ENCODE assay signal across 7 mouse cellular contexts in the genomic region with DNA sequence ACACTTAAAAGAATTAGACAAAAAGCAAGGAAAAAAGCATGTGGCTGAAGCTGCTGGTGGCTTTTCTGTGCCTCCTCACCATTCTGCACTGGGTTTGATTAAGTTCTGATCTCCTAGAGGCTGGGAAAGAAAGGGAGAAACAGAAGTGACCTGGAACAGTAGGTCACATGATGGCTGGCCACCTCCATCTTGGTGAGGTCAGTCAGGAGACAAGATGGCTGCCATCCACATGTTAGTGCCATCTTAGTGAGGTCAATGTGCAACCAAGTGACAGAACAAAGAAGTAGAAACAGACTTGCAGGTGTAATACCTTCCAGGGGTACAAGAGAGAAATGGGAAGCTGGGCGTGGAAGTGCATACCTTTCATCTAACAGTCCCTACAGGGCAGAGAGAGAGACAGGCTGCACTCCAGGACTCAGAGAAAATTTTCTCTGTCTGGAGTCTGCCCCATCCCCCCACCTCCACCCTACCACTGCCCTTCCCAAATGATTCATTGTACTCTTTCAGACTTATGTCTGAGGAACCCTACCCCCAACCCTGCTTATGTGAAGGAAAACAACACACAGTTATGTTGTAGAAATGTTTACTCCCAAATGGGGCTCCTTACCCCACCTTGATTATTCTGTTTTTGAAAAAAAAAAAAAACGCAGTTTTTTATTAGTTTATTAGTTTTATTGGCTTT.
DNase-seq lines count a peak whose midpoint lies in the region; ATAC-seq and TF ChIP-seq lines count a peak whose summit lies in the region.

No protein-coding gene starts in this region.

- DNase-seq in lung, embryonic 14.5 days = peak; percentile 9
- no peak for DNase-seq in lung, postnatal 4 days
- DNase-seq in ZHBTc4 (ENCODE audit: low read depth, low spot score) = peak; percentile 77
- DNase-seq in right cerebral cortex, postnatal 25 days = no peak
- no peak for DNase-seq in spleen, adult 12 weeks (ENCODE audit: low spot score)

- WGBS in lung, embryonic 14.5 days = 93% methylated on average over 2 of the region's 2 CpGs
- 98% methylated on average over 2 of the region's 2 CpGs for WGBS in hindbrain, embryonic 15.5 days
- 92% methylated on average over 2 of the region's 2 CpGs for WGBS in neural tube, embryonic 14.5 days

- H3K36me3 ChIP-seq in lung, embryonic 14.5 days (ENCODE audit: insufficient read depth) = no peaks in the 10 kb centered on the region
- H3K36me3 ChIP-seq in hindbrain, embryonic 15.5 days = no peaks in the 10 kb centered on the region
- no peaks in the 10 kb centered on the region for H3K36me3 ChIP-seq in neural tube, embryonic 14.5 days (ENCODE audit: control insufficient read depth, insufficient read depth, low read length)

- TF ChIP-seq CTCF in lung, embryonic 14.5 days (IDR thresholded peaks at IDR 0.05; ENCODE audit: low read depth) = no peak

- ATAC-seq in lung, embryonic 14.5 days (ENCODE audit: insufficient read depth) = no peak
- 0 out of 2 replicates have a peak, but pooled peaks have one; percentile 27 for ATAC-seq in hindbrain, embryonic 15.5 days (ENCODE audit: low FRiP score, low read depth)
- ATAC-seq in neural tube, embryonic 14.5 days (ENCODE audit: low read depth) = peak; percentile 50

- H3K4me3 ChIP-seq in lung, embryonic 14.5 days (ENCODE audit: low read depth, low read length) = no peak overlapping the region
- H3K4me3 ChIP-seq in hindbrain, embryonic 15.5 days = no peak overlapping the region
- H3K4me3 ChIP-seq in neural tube, embryonic 14.5 days (ENCODE audit: low read depth, low read length) = no peak overlapping the region

- H3K4me2 ChIP-seq in lung, embryonic 14.5 days = no peak overlapping the region
- no peak overlapping the region for H3K4me2 ChIP-seq in hindbrain, embryonic 15.5 days
- no peak overlapping the region for H3K4me2 ChIP-seq in neural tube, embryonic 14.5 days (ENCODE audit: low read depth, low read length)

- H3K4me1 ChIP-seq in lung, embryonic 14.5 days (ENCODE audit: insufficient read depth) = no peaks in the 10 kb centered on the region
- H3K4me1 ChIP-seq in hindbrain, embryonic 15.5 days (replicated peaks) = no peaks in the 10 kb centered on the region
- H3K4me1 ChIP-seq in neural tube, embryonic 14.5 days (ENCODE audit: control insufficient read depth, insufficient read depth, low read length) = no peaks in the 10 kb centered on the region

- no peaks in the 10 kb centered on the region for H3K27me3 ChIP-seq in lung, embryonic 14.5 days (ENCODE audit: insufficient read depth, low read length)
- H3K27me3 ChIP-seq in hindbrain, embryonic 15.5 days = no peaks in the 10 kb centered on the region
- no peaks in the 10 kb centered on the region for H3K27me3 ChIP-seq in neural tube, embryonic 14.5 days (ENCODE audit: control insufficient read depth, insufficient read depth, low read length)

- no peak overlapping the region for H3K9ac ChIP-seq in lung, embryonic 14.5 days
- H3K9ac ChIP-seq in hindbrain, embryonic 15.5 days = no peak overlapping the region
- no peak overlapping the region for H3K9ac ChIP-seq in neural tube, embryonic 14.5 days (replicated peaks; ENCODE audit: low read depth, low read length)

- H3K9me3 ChIP-seq in lung, embryonic 14.5 days (ENCODE audit: low read depth, low read length) = no peaks in the 10 kb centered on the region
- no peaks in the 10 kb centered on the region for H3K9me3 ChIP-seq in hindbrain, embryonic 15.5 days
- H3K9me3 ChIP-seq in neural tube, embryonic 14.5 days (ENCODE audit: control insufficient read depth, low read length) = no peaks in the 10 kb centered on the region

- H3K27ac ChIP-seq in lung, embryonic 14.5 days (ENCODE audit: low read depth) = no peak overlapping the region
- no peak overlapping the region for H3K27ac ChIP-seq in hindbrain, embryonic 15.5 days (replicated peaks)
- H3K27ac ChIP-seq in neural tube, embryonic 14.5 days (ENCODE audit: low read depth, low read length) = no peak overlapping the region

Comparison
In these comparisons a context has a peak if more than half of its experiments do, and no peak if none do; other contexts are left out.
1. DNase-seq: peak in lung, embryonic 14.5 days (single experiment) and ZHBTc4 (single experiment); none in lung, postnatal 4 days (0 of 2), right cerebral cortex, postnatal 25 days (single experiment) and spleen, adult 12 weeks (single experiment).